ENCODE assay signal across 26 mouse cellular contexts in the genomic region with DNA sequence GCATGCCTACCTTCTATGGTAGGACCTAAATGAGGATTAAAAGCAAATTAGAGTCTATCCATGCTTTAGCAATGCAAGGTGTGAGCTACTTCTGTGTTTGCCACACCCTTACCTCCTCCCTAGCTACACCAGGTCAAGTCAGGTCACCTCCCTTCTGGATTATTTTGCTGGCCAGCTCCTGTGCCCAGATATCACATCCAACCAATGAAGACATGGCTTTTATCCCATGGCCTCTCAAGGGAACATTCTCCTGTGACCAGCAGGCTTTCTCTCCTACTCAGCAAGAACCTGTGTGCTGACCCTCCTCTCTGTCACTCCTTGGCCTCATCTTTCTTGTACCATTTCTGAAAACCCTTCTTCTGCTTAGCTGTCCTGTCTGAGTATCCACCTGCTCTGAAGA.
A peak's percentile ranks its signal among the peaks of the same experiment; 100 is the strongest.
DNase-seq lines count a peak whose midpoint lies in the region; ATAC-seq and TF ChIP-seq lines count a peak whose summit lies in the region.
"Had no signal": no experiment of that assay in that cellular context is flagged by ENCODE, and none has a peak within 500 bp of the region (broad histone marks: within the 10 kb centered on the region; RNA-seq: fewer than 3 reads in every experiment).

No protein-coding gene starts in this region.

- TF ChIP-seq CTCF in intestine, postnatal 0 days (IDR thresholded peaks at IDR 0.05; ENCODE audit: low read depth), result no peak
- TF ChIP-seq CTCF in lung, adult 2 months (IDR thresholded peaks at IDR 0.05; ENCODE audit: insufficient read depth, low read length), result no peak

- peak; percentile 53 for DNase-seq in adrenal gland, postnatal 14 days
- DNase-seq in adrenal gland, adult 8-10 months, result no peak
- peak; percentile 39 for DNase-seq in gastrocnemius, postnatal 25 days
- no peak for DNase-seq in gastrocnemius, postnatal 10 days
- DNase-seq in lung, adult 2 months, result no peak
- DNase-seq: adrenal gland, adult 2 months; B cell, adult 2 months; cerebellum, adult 11-12 months; cerebellum, adult 8-10 months; cerebellum, postnatal 10 days; cerebellum, postnatal 36 days; embryo, embryonic 11 days; kidney, adult 18-20 months had no signal

- H3K27ac ChIP-seq in intestine, postnatal 0 days (ENCODE audit: low read depth, low read length), result peak overlapping the region; percentile 70; the same call in 1 of the 2 replicates
- H3K27ac ChIP-seq in intestine, embryonic 16.5 days (ENCODE audit: low read length), result no peak overlapping the region
- H3K27ac ChIP-seq: embryonic facial prominence, embryonic 10.5 days; embryonic facial prominence, embryonic 13.5 days; forebrain, embryonic 12.5 days; forebrain, embryonic 15.5 days; hindbrain, embryonic 12.5 days; hindbrain, embryonic 15.5 days had no signal

- no peak for TF ChIP-seq POLR2A in lung, adult 2 months (IDR thresholded peaks at IDR 0.05; ENCODE audit: borderline replicate concordance, extremely low read depth, low read depth, low read length)

- no peak for ATAC-seq in intestine, postnatal 0 days
- ATAC-seq in intestine, embryonic 16.5 days, result no peak
- ATAC-seq: forebrain, embryonic 15.5 days; Patski had no signal

- H3K36me3 ChIP-seq in intestine, postnatal 0 days (ENCODE audit: control insufficient read depth, insufficient read depth), result no peaks in the 10 kb centered on the region
- H3K36me3 ChIP-seq in intestine, embryonic 16.5 days (ENCODE audit: control insufficient read depth, insufficient read depth, low read length), result no peaks in the 10 kb centered on the region
- H3K36me3 ChIP-seq: embryonic facial prominence, embryonic 10.5 days; embryonic facial prominence, embryonic 13.5 days; forebrain, embryonic 12.5 days; forebrain, embryonic 15.5 days; heart, embryonic 10.5 days; hindbrain, embryonic 12.5 days; hindbrain, embryonic 15.5 days had no signal

- peaks cover 20% of the 10 kb centered on the region for H3K4me1 ChIP-seq in intestine, postnatal 0 days (replicated peaks; ENCODE audit: control insufficient read depth, insufficient read depth, low read length)
- 0 out of 2 replicates have a peak, but pooled peaks cover 4% of the 10 kb centered on the region for H3K4me1 ChIP-seq in intestine, embryonic 16.5 days (ENCODE audit: control insufficient read depth, insufficient read depth, low read length)
- peaks cover 10% of the 10 kb centered on the region for H3K4me1 ChIP-seq in lung, adult 2 months (ENCODE audit: control insufficient read depth, insufficient read depth, low read length)
- H3K4me1 ChIP-seq: embryonic facial prominence, embryonic 13.5 days; forebrain, embryonic 15.5 days; hindbrain, embryonic 12.5 days; hindbrain, embryonic 15.5 days had no signal

- H3K4me3 ChIP-seq in intestine, postnatal 0 days (ENCODE audit: low read depth, low read length), result no peak overlapping the region
- no peak overlapping the region for H3K4me3 ChIP-seq in intestine, embryonic 16.5 days (ENCODE audit: low read length)
- H3K4me3 ChIP-seq in lung, adult 2 months (replicated peaks; ENCODE audit: extremely low read depth, low read depth, low read length), result no peak overlapping the region
- H3K4me3 ChIP-seq: embryonic facial prominence, embryonic 10.5 days; embryonic facial prominence, embryonic 13.5 days; erythroblast, embryonic 14.5 days; forebrain, embryonic 12.5 days; forebrain, embryonic 15.5 days; heart, embryonic 10.5 days; hindbrain, embryonic 12.5 days; hindbrain, embryonic 15.5 days had no signal

- H3K4me2 ChIP-seq in intestine, postnatal 0 days (replicated peaks; ENCODE audit: low read depth), result no peak overlapping the region
- no peak overlapping the region for H3K4me2 ChIP-seq in intestine, embryonic 16.5 days (ENCODE audit: low read depth, low read length)
- H3K4me2 ChIP-seq: embryonic facial prominence, embryonic 13.5 days; forebrain, embryonic 12.5 days; forebrain, embryonic 15.5 days; hindbrain, embryonic 12.5 days; hindbrain, embryonic 15.5 days had no signal

- H3K9me3 ChIP-seq in intestine, postnatal 0 days (ENCODE audit: control insufficient read depth), result no peaks in the 10 kb centered on the region
- no peaks in the 10 kb centered on the region for H3K9me3 ChIP-seq in intestine, embryonic 16.5 days (ENCODE audit: control insufficient read depth, low read length)
- H3K9me3 ChIP-seq: embryonic facial prominence, embryonic 10.5 days; embryonic facial prominence, embryonic 13.5 days; forebrain, embryonic 12.5 days; forebrain, embryonic 15.5 days; G1E; heart, embryonic 10.5 days; hindbrain, embryonic 12.5 days; hindbrain, embryonic 15.5 days had no signal

- H3K27me3 ChIP-seq in intestine, postnatal 0 days (replicated peaks; ENCODE audit: control insufficient read depth, insufficient read depth, low read length), result no peaks in the 10 kb centered on the region
- no peaks in the 10 kb centered on the region for H3K27me3 ChIP-seq in intestine, embryonic 16.5 days (replicated peaks; ENCODE audit: control insufficient read depth, insufficient read depth, low read length)
- H3K27me3 ChIP-seq: CH12.LX; embryonic facial prominence, embryonic 13.5 days; forebrain, embryonic 12.5 days; forebrain, embryonic 15.5 days; hindbrain, embryonic 12.5 days; hindbrain, embryonic 15.5 days; Patski had no signal

- no peak overlapping the region for H3K9ac ChIP-seq in intestine, postnatal 0 days (ENCODE audit: low read depth, low read length)
- no peak overlapping the region for H3K9ac ChIP-seq in intestine, embryonic 16.5 days (ENCODE audit: low read depth, low read length)
- H3K9ac ChIP-seq: embryonic facial prominence, embryonic 13.5 days; forebrain, embryonic 12.5 days; forebrain, embryonic 15.5 days; hindbrain, embryonic 12.5 days; hindbrain, embryonic 15.5 days had no signal

Comparison
In these comparisons a context has a peak if more than half of its experiments do, and no peak if none do; other contexts are left out.
1. DNase-seq: peak in adrenal gland, postnatal 14 days (single experiment) and gastrocnemius, postnatal 25 days (single experiment); none in adrenal gland, adult 8-10 months (single experiment), gastrocnemius, postnatal 10 days (single experiment) and lung, adult 2 months (single experiment).